Comparison of ENCODE assay signal across 8 mouse cellular contexts in the genomic region with DNA sequence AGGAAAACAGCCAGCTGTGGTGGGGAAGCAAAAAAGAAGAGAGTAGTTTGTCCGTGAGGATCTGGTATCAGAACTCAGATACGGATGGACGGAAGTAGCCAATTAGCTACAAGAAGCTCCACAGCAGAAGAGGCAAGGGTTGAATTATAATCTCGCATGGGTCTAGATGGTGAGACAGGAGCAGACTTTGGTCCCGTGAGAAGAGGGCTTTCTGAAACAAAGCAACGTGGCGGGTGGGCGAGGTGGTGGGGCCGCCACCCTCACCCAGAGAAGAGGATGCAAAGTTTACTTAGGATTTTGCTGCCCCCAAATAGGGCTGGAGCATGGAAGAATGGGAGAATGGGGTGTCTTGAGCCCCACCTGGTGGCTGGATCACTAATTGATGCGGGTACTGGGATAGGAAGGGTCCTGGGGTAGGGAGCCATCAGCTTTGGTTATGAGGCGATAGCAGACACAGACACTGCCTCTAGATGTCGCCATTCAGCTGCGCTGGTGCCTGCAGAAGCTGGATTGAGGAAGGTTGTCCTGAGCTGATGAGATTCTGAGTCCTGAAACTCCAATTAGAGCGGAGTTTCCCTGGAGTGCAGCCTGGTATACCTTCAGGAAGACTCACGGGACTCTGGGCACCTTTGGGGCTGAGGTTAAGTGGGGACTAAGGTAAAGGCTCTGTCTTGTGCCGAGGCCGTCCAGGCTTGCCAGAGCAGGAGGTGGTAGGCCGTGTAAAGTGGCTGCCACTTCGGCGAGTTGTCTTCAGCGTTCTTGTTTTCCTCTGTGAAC. TPM values are rescaled to one million over a fixed set of nuclear protein-coding genes. Genes with fewer than 3 reads are reported as not detected.
DNase-seq lines count a peak whose midpoint lies in the region; ATAC-seq and TF ChIP-seq lines count a peak whose summit lies in the region.

No protein-coding gene starts in this region.

- peak; percentile 75 for DNase-seq in MEL-GATA-1-ER (ENCODE audit: extremely low read depth, low read depth)
- peak; percentile 77 for DNase-seq in cerebellum, adult 2 months
- DNase-seq in forelimb bud, embryonic 11.5 days (ENCODE audit: low read depth, low spot score): peak; percentile 94
- DNase-seq in layer of hippocampus, adult 8-10 months (ENCODE audit: low spot score in 2 of 2): peak; percentile 79 to 86
- DNase-seq in lung, embryonic 14.5 days: peak; percentile 98
- peak; percentile 61 to 75 for DNase-seq in thymus, adult 18-20 months

- H3K9ac ChIP-seq in lung, embryonic 14.5 days: peak overlapping the region; percentile 15; the same call in 1 of the 2 replicates

- peak; percentile 96 for TF ChIP-seq CTCF in cerebellum, adult 2 months (IDR thresholded peaks at IDR 0.05; ENCODE audit: borderline replicate concordance, insufficient read depth, low read depth, low read length)
- peak; percentile 99 for TF ChIP-seq CTCF in lung, embryonic 14.5 days (IDR thresholded peaks at IDR 0.05; ENCODE audit: low read depth)
- peak; percentile 58; the same call in 1 of the 2 replicates for TF ChIP-seq CTCF in olfactory bulb, adult 2 months (IDR thresholded peaks at IDR 0.05; ENCODE audit: insufficient read depth, low read depth, low read length)

- peak; percentile 98 for ATAC-seq in hematopoietic stem cell, adult 5-6 weeks (replicated peaks in 1 of 2; ENCODE audit: insufficient read depth in 1 of 2, low FRiP score in 2 of 2, low TSS enrichment in 1 of 2, low read depth in 1 of 2, poor library complexity in 2 of 2, severe bottlenecking in 2 of 2)
- peak; percentile 93 for ATAC-seq in lung, embryonic 14.5 days (ENCODE audit: insufficient read depth)

- H3K4me2 ChIP-seq in lung, embryonic 14.5 days: peak overlapping the region; percentile 56

- WGBS in cerebellum, adult 2 months: 23% methylated on average over 21 of the region's 21 CpGs
- 16% methylated on average over 21 of the region's 21 CpGs for WGBS in lung, embryonic 14.5 days
- 19% methylated on average over 21 of the region's 21 CpGs for WGBS in olfactory bulb, adult 2 months

- H3K4me1 ChIP-seq in cerebellum, adult 2 months (ENCODE audit: control insufficient read depth, insufficient read depth, low read length): peaks cover 6% of the 10 kb centered on the region; the same call in 1 of the 2 replicates
- 0 out of 2 replicates have a peak, but pooled peaks cover 4% of the 10 kb centered on the region for H3K4me1 ChIP-seq in lung, embryonic 14.5 days (ENCODE audit: insufficient read depth)
- H3K4me1 ChIP-seq in olfactory bulb, adult 2 months (ENCODE audit: control insufficient read depth, insufficient read depth, low read length): peaks cover 9% of the 10 kb centered on the region

- H3K4me3 ChIP-seq in cerebellum, adult 2 months (replicated peaks; ENCODE audit: insufficient read depth, low read depth, low read length): no peak overlapping the region
- peak overlapping the region; percentile 13 for H3K4me3 ChIP-seq in lung, embryonic 14.5 days (ENCODE audit: low read depth, low read length)
- peak overlapping the region; percentile 16; the same call in 1 of the 2 replicates for H3K4me3 ChIP-seq in olfactory bulb, adult 2 months (ENCODE audit: insufficient read depth, low read depth, low read length)

- H3K9me3 ChIP-seq in lung, embryonic 14.5 days (ENCODE audit: low read depth, low read length): no peaks in the 10 kb centered on the region

- no peak for TF ChIP-seq POLR2A in cerebellum, adult 2 months (IDR thresholded peaks at IDR 0.05; ENCODE audit: borderline replicate concordance, insufficient read depth, low read length)
- no peak for TF ChIP-seq POLR2A in olfactory bulb, adult 2 months (IDR thresholded peaks at IDR 0.05; ENCODE audit: insufficient read depth, low read depth, low read length)

- H3K36me3 ChIP-seq in lung, embryonic 14.5 days (ENCODE audit: insufficient read depth): no peaks in the 10 kb centered on the region

- H3K27ac ChIP-seq in cerebellum, adult 2 months (ENCODE audit: insufficient read depth, low read length): no peak overlapping the region
- H3K27ac ChIP-seq in lung, embryonic 14.5 days (ENCODE audit: low read depth): no peak overlapping the region
- no peak overlapping the region for H3K27ac ChIP-seq in olfactory bulb, adult 2 months (ENCODE audit: insufficient read depth, low read depth, low read length)

- no peaks in the 10 kb centered on the region for H3K27me3 ChIP-seq in cerebellum, adult 2 months (ENCODE audit: control insufficient read depth, insufficient read depth, low read length)
- H3K27me3 ChIP-seq in lung, embryonic 14.5 days (ENCODE audit: insufficient read depth, low read length): no peaks in the 10 kb centered on the region

RNA-seq across cellular contexts. Expression of gene Pdp2, which starts 11.4 kb away (rescaled TPM):
- 6.9 and 7.4 TPM in 2 replicates for polyA plus RNA-seq in cerebellum, adult 2 months (2012; rRNA removed)
- 13.0 and 13.9 TPM in 2 replicates for total RNA-seq in hematopoietic stem cell, adult 5-6 weeks (2017)
- 10 to 100 TPM in 1 of 4 experiments, 1 to 10 TPM in 3; 8.0 to 10.2 (median 9.0) TPM for total RNA-seq in layer of hippocampus, adult 8-10 months (2022)
- polyA plus RNA-seq in lung, embryonic 14.5 days (2014; fragmentation: Nextera tagmentation; extraction: Ambion mirVana): 10.3 and 11.0 TPM in 2 replicates
- not detected in 2 replicates for polyA plus RNA-seq in olfactory bulb, adult 2 months (2012; ENCODE audit: insufficient read depth, insufficient read length, low replicate concordance, missing spikeins)

RNA-seq across cellular contexts. Expression of gene Cdh16, which starts 21.5 kb away (rescaled TPM):
- not detected in 2 replicates for polyA plus RNA-seq in cerebellum, adult 2 months (2012; rRNA removed)
- total RNA-seq in hematopoietic stem cell, adult 5-6 weeks (2017): not detected in 2 replicates
- not detected for total RNA-seq in layer of hippocampus, adult 8-10 months (2022)
- 32.2 and 33.7 TPM in 2 replicates for polyA plus RNA-seq in lung, embryonic 14.5 days (2014; fragmentation: Nextera tagmentation; extraction: Ambion mirVana)
- not detected in 2 replicates for polyA plus RNA-seq in olfactory bulb, adult 2 months (2012; ENCODE audit: insufficient read depth, insufficient read length, low replicate concordance, missing spikeins)

RNA-seq across cellular contexts. Expression of gene Rrad, which starts 28.5 kb away (rescaled TPM):
- polyA plus RNA-seq in cerebellum, adult 2 months (2012; rRNA removed): 3.3 and 3.6 TPM in 2 replicates
- total RNA-seq in hematopoietic stem cell, adult 5-6 weeks (2017): 15.0 and 16.3 TPM in 2 replicates
- total RNA-seq in layer of hippocampus, adult 8-10 months (2022): 1 to 10 TPM; 1.5 to 3.2 (median 1.9) TPM
- polyA plus RNA-seq in lung, embryonic 14.5 days (2014; fragmentation: Nextera tagmentation; extraction: Ambion mirVana): 10.1 and 14.1 TPM in 2 replicates
- not detected in 2 replicates for polyA plus RNA-seq in olfactory bulb, adult 2 months (2012; ENCODE audit: insufficient read depth, insufficient read length, low replicate concordance, missing spikeins)

RNA-seq across cellular contexts. Expression of gene Ciao2b, which starts 39.1 kb away (rescaled TPM):
- 53.9 and 54.7 TPM in 2 replicates for polyA plus RNA-seq in cerebellum, adult 2 months (2012; rRNA removed)
- total RNA-seq in hematopoietic stem cell, adult 5-6 weeks (2017): 24.9 and 31.4 TPM in 2 replicates
- 10 to 100 TPM; 25.0 to 32.7 (median 30.3) TPM for total RNA-seq in layer of hippocampus, adult 8-10 months (2022)
- 88.3 and 88.4 TPM in 2 replicates for polyA plus RNA-seq in lung, embryonic 14.5 days (2014; fragmentation: Nextera tagmentation; extraction: Ambion mirVana)
- polyA plus RNA-seq in olfactory bulb, adult 2 months (2012; ENCODE audit: insufficient read depth, insufficient read length, low replicate concordance, missing spikeins): not detected in 2 replicates

Comparison
In these comparisons a context has a peak if more than half of its experiments do, and no peak if none do; other contexts are left out.
1. RNA of gene Cdh16, which starts 21.5 kb away (polyA plus RNA-seq): 32.2 to 33.7 TPM in lung, embryonic 14.5 days; not detected in cerebellum, adult 2 months and not detected in olfactory bulb, adult 2 months; every median in the first group is over 10 times any median in the second.
2. Peak in every context shown above with its lines, with median percentiles within 50 percentile points of each other: DNase-seq and CTCF ChIP-seq.